In the genomic region with DNA sequence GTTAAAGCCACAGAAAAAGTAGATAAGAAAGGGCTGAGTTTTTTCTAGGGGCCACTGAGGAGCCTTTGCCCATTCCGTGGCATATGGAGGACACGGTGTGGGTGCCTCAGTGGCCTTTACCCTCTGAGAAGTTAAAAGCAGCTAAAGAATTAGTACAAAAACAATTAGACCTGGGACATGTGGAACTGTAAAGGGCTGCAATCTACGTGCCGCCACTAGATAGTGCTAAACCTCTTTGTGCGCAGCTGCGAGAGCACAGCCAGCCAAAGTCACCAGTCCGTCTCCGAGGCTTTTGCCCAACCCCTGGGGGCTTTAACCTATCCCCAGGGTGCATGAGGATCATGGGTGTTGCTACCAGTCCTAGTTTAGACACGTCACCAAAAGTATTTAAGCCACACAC, we compare ENCODE assay signal across 9 mouse cellular contexts. TPM values are rescaled to one million over a fixed set of nuclear protein-coding genes. Genes with fewer than 3 reads are reported as not detected.
DNase-seq lines count a peak whose midpoint lies in the region.
"Not testable (repeated sequence)": the region's sequence is repeated elsewhere in the genome, so short reads cannot be mapped to it uniquely, and the experiment has no call there.
"Had no signal": no experiment of that assay in that cellular context is flagged by ENCODE, and none has a peak within 500 bp of the region (broad histone marks: within the 10 kb centered on the region; RNA-seq: fewer than 3 reads in every experiment).

No protein-coding gene starts in this region.

- DNase-seq in adrenal gland, adult (ENCODE audit: inconsistent age in 2 of 2, low spot score in 1 of 2) = peak; percentile 29 to 69
- DNase-seq in cerebellum, adult 9-10 months = peak; percentile 22
- peak; percentile 16 for DNase-seq in gastrocnemius, adult 18-20 months (ENCODE audit: low spot score)
- DNase-seq in kidney, adult 11 months = peak; percentile 57
- DNase-seq in kidney, postnatal 25 days = peak; percentile 48 to 65
- DNase-seq in left cerebral cortex, postnatal 4 days = peak; percentile 6
- DNase-seq in lung, postnatal 14 days = peak; percentile 16
- DNase-seq in right cerebral cortex, postnatal 14 days = peak; percentile 44

- intact Hi-C loops in left cerebral cortex, postnatal 4 days (cut with DNase I) = not testable (repeated sequence)

RNA-seq across cellular contexts. Expression of a gene that starts 28.8 kb away (rescaled TPM):
- total RNA-seq in gastrocnemius, adult 18-20 months (2021) = 10 to 100 TPM; 23.7 to 26.7 TPM
- 100 to 1,000 TPM; 814 to 887 TPM for total RNA-seq in left cerebral cortex, postnatal 4 days (2021)

RNA-seq across cellular contexts. Expression of a gene that starts 37.8 kb away (rescaled TPM):
- under 1 TPM; 0.48 to 0.71 TPM for total RNA-seq in gastrocnemius, adult 18-20 months (2021)
- 1 to 10 TPM in 1 of 2 experiments, under 1 TPM in 1; 0.68 to 2.8 TPM for total RNA-seq in left cerebral cortex, postnatal 4 days (2021)
- total RNA-seq: heart, postnatal 36 days had no signal

Comparison
In these comparisons a context has a peak if more than half of its experiments do, and no peak if none do; other contexts are left out.
1. Peak in every context shown above with its lines: DNase-seq.
2. DNase-seq: peak in every context shown above with its lines; median percentile 57 in kidney, adult 11 months; 56 in kidney, postnatal 25 days; 49 in adrenal gland, adult; 44 in right cerebral cortex, postnatal 14 days; 22 in cerebellum, adult 9-10 months; 16 in gastrocnemius, adult 18-20 months; 16 in lung, postnatal 14 days; 6 in left cerebral cortex, postnatal 4 days.
3. RNA of a gene that starts 28.8 kb away (total RNA-seq): 814 to 887 TPM in left cerebral cortex, postnatal 4 days; 23.7 to 26.7 TPM in gastrocnemius, adult 18-20 months; every median in the first group is over 10 times any median in the second.